Mouse (Mus musculus) heart, embryonic 10.5 days (tissue): Measurements from ENCODE around the gene Slc39a11. TPM values are rescaled to one million over a fixed set of nuclear protein-coding genes. Genes with fewer than 3 reads are reported as not detected.

ENCODE experiments used
- DNase-seq: peaks from one replicate; pipeline ENCODE4 v3.0.0-alpha.2; 2017; ENCODE audit warnings: low spot score
- H3K27ac ChIP-seq: fragments of 300-500 bp; sonication (generic); 2 replicates; pipeline ENCODE4 v1.5.1; 2016; ENCODE audit warnings: mild to moderate bottlenecking
- H3K27me3 ChIP-seq: fragments of 300-500 bp; sonication (generic); 2 replicates; pipeline ENCODE4 v1.6.1; 2016; ENCODE audit warnings: mild to moderate bottlenecking; ENCODE audit not compliant: poor library complexity, insufficient read depth, severe bottlenecking
- H3K36me3 ChIP-seq: fragments of 300-500 bp; sonication (generic); 2 replicates; pipeline ENCODE4 v1.6.1; 2016; ENCODE audit warnings: mild to moderate bottlenecking, moderate library complexity
- H3K4me1 ChIP-seq: fragments of 300-500 bp; sonication (generic); 2 replicates; pipeline ENCODE4 v1.6.1; 2016; ENCODE audit warnings: mild to moderate bottlenecking
- H3K4me3 ChIP-seq: fragments of 300-500 bp; sonication (generic); 2 replicates; pipeline ENCODE4 v1.5.1; 2016; ENCODE audit warnings: mild to moderate bottlenecking, moderate library complexity
- H3K9me3 ChIP-seq: fragments of 300-500 bp; sonication (generic); 2 replicates; pipeline ENCODE4 v1.6.1; 2016; ENCODE audit warnings: mild to moderate bottlenecking, moderate library complexity
- WGBS: fragments of 180-500 bp; shearing (Covaris S2); methylation state at CpG from one replicate; pipeline ENCODE4 v1.1.7; 2016; 5-methylcytosine and 5-hydroxymethylcytosine counted together
- polyA plus RNA-seq: library from polyadenylated mRNA; unstranded; fragments of >200 nt; fragmentation: Nextera tagmentation; extraction: Ambion mirVana; gene quantifications from 2 replicates; pipeline ENCODE4 v1.2.1, GENCODE M21; 2016

The Slc39a11 gene
- polyA plus RNA-seq, 1 experiment from 2014 or later = 23.0 TPM

- H3K36me3 ChIP-seq = no peaks in the 10 kb centered on the region
Measured at GRCm38 (mm10) chr11:113209220-113209878, 440.5 kb downstream of the Slc39a11 start.

GRCm38 (mm10) chr11:113208521-113209072, 441.3 kb downstream of the Slc39a11 start:
- Histone ChIP-seq H3K27me3 (peaks cover 23% of the 10 kb centered on the region), H3K4me1 (peaks cover 4% of the 10 kb centered on the region; the same call in 1 of the 2 replicates), H3K36me3 (no peaks in the 10 kb centered on the region), H3K9me3 (no peaks in the 10 kb centered on the region), H3K27ac (no peak overlapping the region), H3K4me3 (no peak overlapping the region)
- DNase-seq = no peak
- 65% methylated on average over 18 of the region's 18 CpGs for WGBS

More at GRCm38 (mm10) chr11:113209220-113209878, 440.5 kb downstream of the Slc39a11 start:
- DNase-seq = no peak
- peaks cover 4% of the 10 kb centered on the region; the same call in 1 of the 2 replicates for H3K4me1 ChIP-seq
- H3K27ac ChIP-seq = no peak overlapping the region
- H3K9me3 ChIP-seq = no peaks in the 10 kb centered on the region
- 68% methylated on average over 16 of the region's 16 CpGs for WGBS
- no peak overlapping the region for H3K4me3 ChIP-seq
- H3K27me3 ChIP-seq = peaks cover 23% of the 10 kb centered on the region

- Histone ChIP-seq H3K9me3 (no peaks in the 10 kb centered on the region), H3K27me3 (peaks cover 23% of the 10 kb centered on the region)
- WGBS = 74% methylated on average over 12 of the region's 14 CpGs
Measured at GRCm38 (mm10) chr11:113207966-113208365, 441.9 kb downstream of the Slc39a11 start.

GRCm38 (mm10) chr11:113206099-113206498, 443.8 kb downstream of the Slc39a11 start:
- WGBS = 64% methylated on average over 10 of the region's 10 CpGs
- no peak for DNase-seq

More at GRCm38 (mm10) chr11:113207966-113208365, 441.9 kb downstream of the Slc39a11 start:
- no peak for DNase-seq
- H3K4me3 ChIP-seq = no peak overlapping the region
- peaks cover 4% of the 10 kb centered on the region; the same call in 1 of the 2 replicates for H3K4me1 ChIP-seq
- no peak overlapping the region for H3K27ac ChIP-seq
- no peaks in the 10 kb centered on the region for H3K36me3 ChIP-seq

GRCm38 (mm10) chr11:113203008-113203407, 446.9 kb downstream of the Slc39a11 start:
- no peak for DNase-seq
- H3K4me1 ChIP-seq = peaks cover 12% of the 10 kb centered on the region
- peaks cover 36% of the 10 kb centered on the region for H3K27me3 ChIP-seq
- H3K36me3 ChIP-seq = no peaks in the 10 kb centered on the region
- WGBS = 83% methylated on average over 7 of the region's 7 CpGs
- no peak overlapping the region for H3K27ac ChIP-seq
- H3K4me3 ChIP-seq = no peak overlapping the region
- no peaks in the 10 kb centered on the region for H3K9me3 ChIP-seq

More at GRCm38 (mm10) chr11:113206099-113206498, 443.8 kb downstream of the Slc39a11 start:
- Histone ChIP-seq H3K4me1 (peaks cover 9% of the 10 kb centered on the region), H3K36me3 (no peaks in the 10 kb centered on the region), H3K27me3 (peaks cover 23% of the 10 kb centered on the region), H3K4me3 (no peak overlapping the region), H3K27ac (no peak overlapping the region), H3K9me3 (no peaks in the 10 kb centered on the region)

DNA sequence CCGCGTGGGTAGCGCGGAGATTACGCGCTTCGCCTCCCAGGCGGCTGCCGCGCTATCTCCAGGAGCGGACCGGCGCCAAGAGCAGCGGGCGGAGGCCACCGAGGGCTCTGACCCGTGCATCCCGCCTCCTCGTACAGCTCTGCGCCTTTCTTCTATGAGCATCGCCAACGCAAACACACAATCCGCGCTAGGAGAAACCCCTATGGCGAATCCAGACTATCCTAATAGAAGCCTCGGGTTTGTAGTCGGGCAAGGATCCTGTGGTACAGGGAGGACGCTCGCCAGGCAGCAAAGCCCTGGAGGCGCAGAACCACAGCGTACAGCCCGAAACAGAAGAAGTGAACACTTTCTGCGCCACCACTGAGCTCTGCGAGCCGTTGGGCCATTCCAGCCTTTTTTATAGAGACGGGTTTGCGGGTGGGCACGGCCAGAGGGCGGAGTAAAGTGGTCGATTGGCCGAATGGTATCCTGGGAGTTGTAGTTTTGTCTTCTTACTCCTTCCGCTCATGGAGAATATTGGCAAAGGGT, 448.3 kb downstream of the Slc39a11 start:
- peak; percentile 91 for DNase-seq
- WGBS = under 1% methylated on average over 42 of the region's 42 CpGs
- H3K27me3 ChIP-seq = peaks cover 35% of the 10 kb centered on the region
- H3K27ac ChIP-seq = peak overlapping the region; percentile 86
- no peaks in the 10 kb centered on the region for H3K9me3 ChIP-seq
- H3K36me3 ChIP-seq = no peaks in the 10 kb centered on the region
- H3K4me3 ChIP-seq = peak overlapping the region; percentile 74
- H3K4me1 ChIP-seq = peaks cover 12% of the 10 kb centered on the region

DNA sequence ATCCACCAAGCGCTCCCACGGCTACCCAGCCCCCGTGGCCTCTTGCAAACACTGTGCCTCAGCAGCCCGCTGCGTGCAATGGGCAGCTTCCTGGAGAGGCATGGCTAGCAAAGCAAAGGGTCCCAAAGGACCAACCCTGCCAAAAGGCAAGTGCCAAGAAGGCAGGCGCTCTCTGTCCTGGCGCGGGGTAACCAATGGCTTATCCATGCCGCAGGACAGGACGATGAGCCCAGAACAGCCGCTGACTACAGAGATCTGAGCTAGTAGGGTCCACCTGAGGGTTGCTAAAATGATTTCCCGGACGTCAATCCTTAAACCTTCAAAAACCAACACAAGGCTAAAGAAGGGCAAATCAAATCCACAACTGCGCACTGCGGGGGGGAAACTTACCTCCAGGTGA, 449.0 kb downstream of the Slc39a11 start:
- Histone ChIP-seq H3K4me1 (peaks cover 12% of the 10 kb centered on the region), H3K27me3 (peaks cover 29% of the 10 kb centered on the region), H3K36me3 (no peaks in the 10 kb centered on the region), H3K9me3 (no peaks in the 10 kb centered on the region), H3K4me3 (peak overlapping the region; percentile 74), H3K27ac (peak overlapping the region; percentile 86)
- no peak for DNase-seq
- WGBS = 13% methylated on average over 15 of the region's 15 CpGs

DNA sequence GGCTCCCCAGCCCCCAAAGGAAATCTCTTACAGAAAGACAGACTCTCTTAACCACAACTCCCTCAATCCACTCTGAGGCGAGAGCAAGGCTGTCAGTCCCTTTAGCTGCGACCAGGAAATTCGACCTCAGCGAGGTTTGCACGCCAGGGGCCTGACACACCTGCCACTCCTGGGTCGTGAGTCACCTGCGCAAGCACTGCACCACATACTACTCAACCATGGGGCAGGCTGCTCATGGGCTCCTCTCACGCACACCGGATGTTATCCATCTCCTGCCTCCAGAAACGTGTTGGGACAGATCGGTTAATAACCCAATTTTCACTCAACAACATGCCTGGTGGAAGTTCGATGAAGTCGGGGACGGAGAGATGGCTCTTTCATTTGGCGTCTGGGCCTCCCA, 451.3 kb downstream of the Slc39a11 start:
- 74% methylated on average over 15 of the region's 15 CpGs for WGBS
- peaks cover 18% of the 10 kb centered on the region for H3K4me1 ChIP-seq
- no peak for DNase-seq

GRCm38 (mm10) chr11:113197624-113198023, 452.3 kb downstream of the Slc39a11 start:
- Histone ChIP-seq H3K27ac (0 out of 2 replicates have a peak overlapping the region, but pooled peaks have one; percentile 19), H3K9me3 (no peaks in the 10 kb centered on the region), H3K4me3 (no peak overlapping the region), H3K4me1 (peaks cover 18% of the 10 kb centered on the region), H3K36me3 (no peaks in the 10 kb centered on the region), H3K27me3 (peaks cover 32% of the 10 kb centered on the region)
- whole genome bisulfite sequencing = 78% methylated on average over 8 of the region's 8 CpGs
- no peak for DNase-seq

More for the DNA sequence above, 451.3 kb downstream of the Slc39a11 start:
- Histone ChIP-seq H3K27me3 (peaks cover 26% of the 10 kb centered on the region), H3K4me3 (no peak overlapping the region), H3K9me3 (no peaks in the 10 kb centered on the region), H3K36me3 (no peaks in the 10 kb centered on the region), H3K27ac (no peak overlapping the region)

GRCm38 (mm10) chr11:113196234-113197007, 453.5 kb downstream of the Slc39a11 start:
- Histone ChIP-seq H3K27me3 (peaks cover 39% of the 10 kb centered on the region), H3K36me3 (no peaks in the 10 kb centered on the region), H3K4me3 (no peak overlapping the region), H3K27ac (no peak overlapping the region), H3K9me3 (no peaks in the 10 kb centered on the region), H3K4me1 (peaks cover 23% of the 10 kb centered on the region)
- DNase-seq = no peak
- 82% methylated on average over 19 of the region's 19 CpGs for WGBS
